Mouse (Mus musculus): ENCODE measurements at regions not wholly inside any gene's neighbourhood (a gene's known extent, or its start where the extent isn't known, plus 50 kb on each side); places are given as distances from the start of the nearest gene placed in this dataset.

GRCm38 (mm10) chr1:194208034-194209000, 409.7 kb upstream of the Plxna2 start:
- DNase-seq (ENCODE audit: low read depth, low spot score) = no peak

- no peak for DNase-seq (ENCODE audit: low read depth, low spot score)
These were observed 420.5 kb upstream of the Plxna2 start for GRCm38 (mm10) chr1:194197516-194197915.

GRCm38 (mm10) chr1:194182293-194182692, 435.7 kb upstream of the Plxna2 start:
- DNase-seq (ENCODE audit: low read depth, low spot score) = no peak

GRCm38 (mm10) chr1:194161469-194161868, 456.5 kb upstream of the Plxna2 start:
- no peak for DNase-seq (ENCODE audit: low read depth, low spot score)

GRCm38 (mm10) chr1:194160761-194161461, 457.1 kb upstream of the Plxna2 start:
- no peak for DNase-seq (ENCODE audit: low read depth, low spot score)

GRCm38 (mm10) chr1:194157268-194157667, 460.8 kb upstream of the Plxna2 start:
- DNase-seq (ENCODE audit: low read depth, low spot score) = no peak

- DNase-seq (ENCODE audit: low read depth, low spot score) = no peak
These were observed 469.3 kb upstream of the Plxna2 start for GRCm38 (mm10) chr1:194148416-194149364.

- no peak for DNase-seq (ENCODE audit: low read depth, low spot score)
These were observed 500.2 kb upstream of the Plxna2 start for GRCm38 (mm10) chr1:194117631-194118360.

GRCm38 (mm10) chr1:194114399-194114798, 503.6 kb upstream of the Plxna2 start:
- no peak for DNase-seq (ENCODE audit: low read depth, low spot score)

GRCm38 (mm10) chr1:194111931-194112330, 506.1 kb upstream of the Plxna2 start:
- DNase-seq (ENCODE audit: low read depth, low spot score) = no peak

- DNase-seq (ENCODE audit: low read depth, low spot score) = no peak
These were observed 508.6 kb upstream of the Plxna2 start for GRCm38 (mm10) chr1:194109172-194110071.

- no peak for DNase-seq (ENCODE audit: low read depth, low spot score)
These were observed 509.9 kb upstream of the Plxna2 start for GRCm38 (mm10) chr1:194108132-194108531.

- no peak for DNase-seq (ENCODE audit: low read depth, low spot score)
These were observed 510.6 kb upstream of the Plxna2 start for GRCm38 (mm10) chr1:194107271-194107938.

- DNase-seq (ENCODE audit: low read depth, low spot score) = no peak
These were observed 528.0 kb upstream of the Plxna2 start for GRCm38 (mm10) chr1:194089918-194090548.

GRCm38 (mm10) chr1:194058512-194058911, 559.5 kb upstream of the Plxna2 start:
- no peak for DNase-seq (ENCODE audit: low read depth, low spot score)

GRCm38 (mm10) chr1:194056544-194056943, 561.5 kb upstream of the Plxna2 start:
- no peak for DNase-seq (ENCODE audit: low read depth, low spot score)

- DNase-seq (ENCODE audit: low read depth, low spot score) = no peak
These were observed 568.2 kb upstream of the Plxna2 start for GRCm38 (mm10) chr1:194049746-194050351.
